Mouse (Mus musculus): Measurements from ENCODE around the gene Bdh1.

GRCm38 (mm10) chr16:31500532-31500931, 78.5 kb downstream of the Bdh1 start:
- TF ChIP-seq CTCF (IDR thresholded peaks at IDR 0.05; ENCODE audit: low read depth) (peak; percentile 14; the same call in 1 of the 2 replicates), EP300 (optimal IDR thresholded peaks at IDR 0.05) (no peak)
